Mouse (Mus musculus) cerebellum, adult 2 months (tissue): ENCODE results near the gene Mrpl35.

ENCODE experiments used
- CTCF ChIP-seq: fragments of 200-500 bp; IDR thresholded peaks from 2 replicates; pipeline ENCODE4 v1.5.1; 2011; ENCODE audit warnings: low read depth, mild to moderate bottlenecking, control low read depth, low read length, moderate library complexity, borderline replicate concordance; ENCODE audit not compliant: insufficient read depth
- POLR2A ChIP-seq: fragments of 200-500 bp; IDR thresholded peaks from 2 replicates; pipeline ENCODE4 v1.6.1; 2011; ENCODE audit warnings: low read length, control low read depth, borderline replicate concordance; ENCODE audit not compliant: insufficient read depth

GRCm38 (mm10) chr6:71836811-71837210 lies 10.0 kb upstream of the Mrpl35 start:
- TF ChIP-seq CTCF (no peak), POLR2A (no peak)
